In genomic region chr17:27110072-27110471, GRCm38 (mm10) we compare ENCODE assay signal across 29 mouse cellular contexts. TPM values are rescaled to one million over a fixed set of nuclear protein-coding genes. Genes with fewer than 3 reads are reported as not detected.
DNase-seq lines count a peak whose midpoint lies in the region; ATAC-seq and TF ChIP-seq lines count a peak whose summit lies in the region.
"Had no signal": no experiment of that assay in that cellular context is flagged by ENCODE, and none has a peak within 500 bp of the region (broad histone marks: within the 10 kb centered on the region; RNA-seq: fewer than 3 reads in every experiment).

No protein-coding gene starts in this region.

- no peak for ATAC-seq in lung, embryonic 14.5 days (ENCODE audit: insufficient read depth)
- ATAC-seq in frontal cortex, adult (ENCODE audit: low TSS enrichment), result no peak
- ATAC-seq: forebrain, embryonic 13.5 days; forebrain, postnatal 0 days; hindbrain, postnatal 0 days; Patski had no signal

- no peak overlapping the region for H3K27ac ChIP-seq in lung, embryonic 14.5 days (ENCODE audit: low read depth)
- H3K27ac ChIP-seq: forebrain, embryonic 10.5 days; forebrain, embryonic 13.5 days; heart, adult 2 months; heart, embryonic 10.5 days; heart, embryonic 13.5 days; hindbrain, embryonic 14.5 days; hindbrain, postnatal 0 days had no signal

- H3K9me3 ChIP-seq in lung, embryonic 14.5 days (ENCODE audit: low read depth, low read length), result no peaks in the 10 kb centered on the region
- H3K9me3 ChIP-seq: forebrain, embryonic 10.5 days; forebrain, embryonic 13.5 days; heart, embryonic 10.5 days; heart, embryonic 13.5 days had no signal

- no peak overlapping the region for H3K4me2 ChIP-seq in lung, embryonic 14.5 days
- H3K4me2 ChIP-seq: forebrain, embryonic 13.5 days; heart, embryonic 13.5 days; hindbrain, embryonic 14.5 days had no signal

- H3K27me3 ChIP-seq in lung, embryonic 14.5 days (ENCODE audit: insufficient read depth, low read length), result no peaks in the 10 kb centered on the region
- H3K27me3 ChIP-seq: CH12.LX; forebrain, embryonic 13.5 days; heart, embryonic 13.5 days; Patski had no signal

- peak; percentile 59 to 74 for DNase-seq in lung, adult 18-20 months
- DNase-seq in lung, embryonic 14.5 days, result peak; percentile 41
- peak; percentile 63 for DNase-seq in lung, postnatal 14 days
- DNase-seq in lung, postnatal 4 days, result peak; percentile 44 to 58
- DNase-seq in left cerebral cortex, adult 8-10 months (ENCODE audit: low spot score in 2 of 2), result no peak
- DNase-seq in frontal cortex, postnatal 10 days (ENCODE audit: low spot score in 2 of 2), result no peak
- DNase-seq: adrenal gland, postnatal 10 days; adrenal gland, postnatal 36 days; B cell, adult 2 months; cerebellum, adult 18-20 months; cerebellum, adult 9-10 months; cerebellum, postnatal 14 days; forebrain, postnatal 0 days; gastrocnemius, postnatal 10 days; gastrocnemius, postnatal 36 days; heart, adult 2 months; heart, postnatal 14 days had no signal

- no peak overlapping the region for H3K4me3 ChIP-seq in lung, embryonic 14.5 days (ENCODE audit: low read depth, low read length)
- H3K4me3 ChIP-seq: forebrain, embryonic 10.5 days; forebrain, embryonic 13.5 days; heart, adult 2 months; heart, embryonic 10.5 days; heart, embryonic 13.5 days had no signal

- H3K4me1 ChIP-seq in lung, embryonic 14.5 days (ENCODE audit: insufficient read depth), result no peaks in the 10 kb centered on the region
- H3K4me1 ChIP-seq: forebrain, embryonic 13.5 days; heart, embryonic 13.5 days had no signal

- no peak overlapping the region for H3K9ac ChIP-seq in lung, embryonic 14.5 days
- H3K9ac ChIP-seq: forebrain, embryonic 13.5 days; forebrain, postnatal 0 days; heart, embryonic 13.5 days; hindbrain, embryonic 14.5 days had no signal

- H3K36me3 ChIP-seq in lung, embryonic 14.5 days (ENCODE audit: insufficient read depth), result peaks cover 5% of the 10 kb centered on the region
- H3K36me3 ChIP-seq: forebrain, embryonic 10.5 days had no signal

- no peak for TF ChIP-seq CTCF in lung, embryonic 14.5 days (IDR thresholded peaks at IDR 0.05; ENCODE audit: low read depth)

- 68% methylated on average over 7 of the region's 7 CpGs for WGBS in lung, embryonic 14.5 days

RNA-seq across cellular contexts. Expression of gene Uqcc2, which starts 23.6 kb away (rescaled TPM):
- polyA plus RNA-seq in lung, embryonic 14.5 days (2014; fragmentation: Nextera tagmentation; extraction: Ambion mirVana), result 309 and 315 TPM in 2 replicates
- total RNA-seq in left cerebral cortex, adult 8-10 months (2022), result 100 to 1,000 TPM; 226 to 249 (median 237) TPM

RNA-seq across cellular contexts. Expression of gene Itpr3, which starts 53.0 kb away (rescaled TPM):
- 5.1 and 5.8 TPM in 2 replicates for polyA plus RNA-seq in lung, embryonic 14.5 days (2014; fragmentation: Nextera tagmentation; extraction: Ambion mirVana)
- total RNA-seq in left cerebral cortex, adult 8-10 months (2022), result 1 to 10 TPM; 3.7 to 5.3 (median 3.8) TPM

RNA-seq across cellular contexts. Expression of gene Ip6k3, which starts 57.5 kb away (rescaled TPM):
- polyA plus RNA-seq in lung, embryonic 14.5 days (2014; fragmentation: Nextera tagmentation; extraction: Ambion mirVana), result 0.08 TPM in 1 of 2 replicates, not detected in the other
- total RNA-seq in left cerebral cortex, adult 8-10 months (2022), result 1 to 10 TPM in 3 of 4 experiments, under 1 TPM in 1; 0.74 to 2.6 (median 1.6) TPM
- total RNA-seq: forebrain, postnatal 0 days; granulocyte monocyte progenitor cell, adult 5-6 weeks; hematopoietic stem cell, adult 5-6 weeks; hindbrain, postnatal 0 days had no signal
- polyA plus RNA-seq: G1E had no signal

Comparison
In these comparisons a context has a peak if more than half of its experiments do, and no peak if none do; other contexts are left out.
1. DNase-seq: peak in lung, adult 18-20 months (2 of 2), lung, embryonic 14.5 days (single experiment), lung, postnatal 14 days (single experiment) and lung, postnatal 4 days (2 of 2); none in left cerebral cortex, adult 8-10 months (0 of 2) and frontal cortex, postnatal 10 days (0 of 2).